Mouse (Mus musculus): ENCODE results near the gene Stpg3. TPM values are rescaled to one million over a fixed set of nuclear protein-coding genes. Genes with fewer than 3 reads are reported as not detected.

The Stpg3 gene
- total RNA-seq, 2 experiments from 2014 or later, result not detected

- no peak for DNase-seq
These were observed 22.2 kb upstream of the Stpg3 start, which contains the start of gene Rnf224 for GRCm38 (mm10) chr2:25236614-25237013. Gene Rnf224 (minus strand): TSS chr2:25236787.

- DNase-seq, result no peak
These were observed 20.2 kb upstream of the Stpg3 start for GRCm38 (mm10) chr2:25234551-25235220.

- DNase-seq, result no peak
These were observed 19.6 kb upstream of the Stpg3 start, which contains the start of gene Slc34a3 for GRCm38 (mm10) chr2:25234050-25234449. Gene Slc34a3 (minus strand): TSS chr2:25234364.

GRCm38 (mm10) chr2:25233421-25233820 lies 19.0 kb upstream of the Stpg3 start:
- DNase-seq, result no peak

- no peak for DNase-seq
These were observed 16.6 kb upstream of the Stpg3 start for GRCm38 (mm10) chr2:25231038-25231437.

- no peak for DNase-seq
These were observed 16.1 kb upstream of the Stpg3 start for GRCm38 (mm10) chr2:25230581-25230980.

- DNase-seq, result no peak
These were observed 15.1 kb upstream of the Stpg3 start for GRCm38 (mm10) chr2:25229582-25229981.

- DNase-seq, result no peak
These were observed 14.6 kb upstream of the Stpg3 start for GRCm38 (mm10) chr2:25228995-25229530.

- peak; percentile 91 to 92 for DNase-seq
These were observed 14.0 kb upstream of the Stpg3 start for GRCm38 (mm10) chr2:25228431-25228889.

GRCm38 (mm10) chr2:25227406-25227805 lies 13.0 kb upstream of the Stpg3 start:
- no peak for DNase-seq

GRCm38 (mm10) chr2:25226864-25227263 lies 12.4 kb upstream of the Stpg3 start:
- DNase-seq, result no peak

- peak in 1 of 2 experiments; percentile 34 for DNase-seq
These were observed 11.5 kb upstream of the Stpg3 start for GRCm38 (mm10) chr2:25225811-25226379.

GRCm38 (mm10) chr2:25224766-25225752 lies 10.6 kb upstream of the Stpg3 start:
- DNase-seq, result peak; percentile 98 to 100

- DNase-seq, result no peak
These were observed 10.0 kb upstream of the Stpg3 start, which contains the start of gene Tubb4b for GRCm38 (mm10) chr2:25224492-25224765. Gene Tubb4b (minus strand): TSS chr2:25224702.

- peak; percentile 86 to 92 for DNase-seq
These were observed 9.4 kb upstream of the Stpg3 start for GRCm38 (mm10) chr2:25223681-25224491.

- no peak for DNase-seq
These were observed 6.9 kb upstream of the Stpg3 start for GRCm38 (mm10) chr2:25221331-25221772.

GRCm38 (mm10) chr2:25218445-25218844 lies 4.0 kb upstream of the Stpg3 start, which contains the start of gene Fam166a:
Gene Fam166a (plus strand): TSS chr2:25218745.
- no peak for DNase-seq

- no peak for DNase-seq
These were observed 3.2 kb upstream of the Stpg3 start for GRCm38 (mm10) chr2:25217666-25218065.

GRCm38 (mm10) chr2:25213266-25213865 lies 1.1 kb downstream of the Stpg3 start:
- DNase-seq, result no peak

- DNase-seq, result peak; percentile 93 to 95
These were observed 3.2 kb downstream of the Stpg3 start, which contains the start of gene Nelfb for GRCm38 (mm10) chr2:25211121-25211670. Gene Nelfb (minus strand): TSS chr2:25211489.
